ENCODE assay signal across 10 mouse cellular contexts in genomic region chr1:83064851-83065250, GRCm38 (mm10). TPM values are rescaled to one million over a fixed set of nuclear protein-coding genes. Genes with fewer than 3 reads are reported as not detected.
DNase-seq lines count a peak whose midpoint lies in the region; ATAC-seq lines count a peak whose summit lies in the region.
"Had no signal": no experiment of that assay in that cellular context is flagged by ENCODE, and none has a peak within 500 bp of the region (broad histone marks: within the 10 kb centered on the region; RNA-seq: fewer than 3 reads in every experiment).

No protein-coding gene starts in this region.

- WGBS in hindbrain, embryonic 11.5 days, result 34% methylated on average over 3 of the region's 3 CpGs
- 25% methylated on average over 3 of the region's 3 CpGs for WGBS in hindbrain, embryonic 16.5 days

- DNase-seq in hindbrain, embryonic 11.5 days (ENCODE audit: low spot score), result peak; percentile 71
- DNase-seq in CD4-positive helper T cell, adult 2 months (ENCODE audit: low read depth, low spot score), result peak; percentile 16
- peak; percentile 7 for DNase-seq in MN1 (ENCODE audit: low spot score)
- DNase-seq in induced T-regulatory cell, adult 2 months (ENCODE audit: low read depth), result peak; percentile 70
- DNase-seq in splenic B cell, adult 2 months (ENCODE audit: low read depth, low spot score), result peak; percentile 10
- no peak for DNase-seq in urinary bladder, postnatal 10 days (ENCODE audit: low spot score)
- no peak for DNase-seq in spleen, adult 18-20 months
- DNase-seq: liver, embryonic 13.5 days had no signal

- H3K27me3 ChIP-seq in hindbrain, embryonic 11.5 days (ENCODE audit: control insufficient read depth, insufficient read depth, low read length), result no peaks in the 10 kb centered on the region
- no peaks in the 10 kb centered on the region for H3K27me3 ChIP-seq in hindbrain, embryonic 16.5 days (replicated peaks; ENCODE audit: control insufficient read depth, insufficient read depth, low read length)
- no peaks in the 10 kb centered on the region for H3K27me3 ChIP-seq in splenic B cell, adult 2 months (ENCODE audit: control insufficient read depth, insufficient read depth, low read length, poor library complexity, severe bottlenecking)
- H3K27me3 ChIP-seq: embryonic facial prominence, embryonic 12.5 days; liver, embryonic 13.5 days had no signal

- no peak overlapping the region for H3K4me3 ChIP-seq in hindbrain, embryonic 11.5 days (ENCODE audit: low read depth, low read length)
- no peak overlapping the region for H3K4me3 ChIP-seq in hindbrain, embryonic 16.5 days (ENCODE audit: low read length)
- H3K4me3 ChIP-seq: embryonic facial prominence, embryonic 12.5 days; liver, embryonic 13.5 days had no signal

- H3K27ac ChIP-seq in hindbrain, embryonic 11.5 days (ENCODE audit: low read depth, low read length), result no peak overlapping the region
- no peak overlapping the region for H3K27ac ChIP-seq in hindbrain, embryonic 16.5 days (ENCODE audit: low read depth, low read length)
- H3K27ac ChIP-seq: embryonic facial prominence, embryonic 12.5 days; liver, embryonic 13.5 days had no signal

- no peaks in the 10 kb centered on the region for H3K4me1 ChIP-seq in hindbrain, embryonic 11.5 days (replicated peaks; ENCODE audit: control insufficient read depth, insufficient read depth, low read length)
- no peaks in the 10 kb centered on the region for H3K4me1 ChIP-seq in hindbrain, embryonic 16.5 days (ENCODE audit: control insufficient read depth, insufficient read depth, low read depth, low read length)
- H3K4me1 ChIP-seq: embryonic facial prominence, embryonic 12.5 days; liver, embryonic 13.5 days had no signal

- H3K9me3 ChIP-seq in hindbrain, embryonic 11.5 days (ENCODE audit: control insufficient read depth, low read length), result no peaks in the 10 kb centered on the region
- H3K9me3 ChIP-seq in hindbrain, embryonic 16.5 days (ENCODE audit: control insufficient read depth, low read length), result no peaks in the 10 kb centered on the region
- H3K9me3 ChIP-seq: embryonic facial prominence, embryonic 12.5 days; liver, embryonic 13.5 days had no signal

- ATAC-seq in hindbrain, embryonic 11.5 days (ENCODE audit: low FRiP score), result no peak
- no peak for ATAC-seq in hindbrain, embryonic 16.5 days

- no peak overlapping the region for H3K9ac ChIP-seq in hindbrain, embryonic 11.5 days (ENCODE audit: low read depth, low read length)
- H3K9ac ChIP-seq in hindbrain, embryonic 16.5 days (ENCODE audit: low read depth, low read length), result no peak overlapping the region
- H3K9ac ChIP-seq: embryonic facial prominence, embryonic 12.5 days; liver, embryonic 13.5 days had no signal

- H3K36me3 ChIP-seq in hindbrain, embryonic 11.5 days (ENCODE audit: control insufficient read depth, insufficient read depth, low read length), result no peaks in the 10 kb centered on the region
- H3K36me3 ChIP-seq in hindbrain, embryonic 16.5 days (ENCODE audit: control insufficient read depth, insufficient read depth, low read length), result no peaks in the 10 kb centered on the region
- H3K36me3 ChIP-seq in splenic B cell, adult 2 months (ENCODE audit: control insufficient read depth, insufficient read depth, low read length, poor library complexity, severe bottlenecking), result no peaks in the 10 kb centered on the region
- H3K36me3 ChIP-seq: embryonic facial prominence, embryonic 12.5 days; liver, embryonic 13.5 days had no signal

- H3K4me2 ChIP-seq in hindbrain, embryonic 11.5 days (replicated peaks; ENCODE audit: low read depth, low read length), result no peak overlapping the region
- no peak overlapping the region for H3K4me2 ChIP-seq in hindbrain, embryonic 16.5 days (ENCODE audit: low read length)
- H3K4me2 ChIP-seq: embryonic facial prominence, embryonic 12.5 days; liver, embryonic 13.5 days had no signal

RNA-seq across cellular contexts. Expression of gene Krtap28-13, which starts 4.1 kb away (rescaled TPM):
- not detected in 2 replicates for polyA plus RNA-seq in hindbrain, embryonic 11.5 days (2014; fragmentation: Nextera tagmentation; extraction: Ambion mirVana)
- polyA plus RNA-seq in hindbrain, embryonic 16.5 days (2015; fragmentation: Nextera tagmentation; extraction: Ambion mirVana), result not detected in 2 replicates
- polyA plus RNA-seq: embryonic facial prominence, embryonic 12.5 days; liver, embryonic 13.5 days had no signal

RNA-seq across cellular contexts. Expression of gene A030005K14Rik, which starts 5.7 kb away (rescaled TPM):
- not detected in 2 replicates for polyA plus RNA-seq in hindbrain, embryonic 11.5 days (2014; fragmentation: Nextera tagmentation; extraction: Ambion mirVana)
- polyA plus RNA-seq in hindbrain, embryonic 16.5 days (2015; fragmentation: Nextera tagmentation; extraction: Ambion mirVana), result not detected in 2 replicates
- polyA plus RNA-seq: embryonic facial prominence, embryonic 12.5 days; liver, embryonic 13.5 days had no signal

RNA-seq across cellular contexts. Expression of gene Gm47969, which starts 20.1 kb away (rescaled TPM):
- not detected in 2 replicates for polyA plus RNA-seq in hindbrain, embryonic 11.5 days (2014; fragmentation: Nextera tagmentation; extraction: Ambion mirVana)
- polyA plus RNA-seq in hindbrain, embryonic 16.5 days (2015; fragmentation: Nextera tagmentation; extraction: Ambion mirVana), result not detected in 2 replicates
- polyA plus RNA-seq: embryonic facial prominence, embryonic 12.5 days; liver, embryonic 13.5 days had no signal

RNA-seq across cellular contexts. Expression of gene Krtap28-10, which starts 22.6 kb away (rescaled TPM):
- not detected in 2 replicates for polyA plus RNA-seq in hindbrain, embryonic 11.5 days (2014; fragmentation: Nextera tagmentation; extraction: Ambion mirVana)
- polyA plus RNA-seq in hindbrain, embryonic 16.5 days (2015; fragmentation: Nextera tagmentation; extraction: Ambion mirVana), result not detected in 2 replicates
- polyA plus RNA-seq: embryonic facial prominence, embryonic 12.5 days; liver, embryonic 13.5 days had no signal

RNA-seq across cellular contexts. Expression of gene Slc19a3, which starts 26.6 kb away (rescaled TPM):
- 0.20 and 0.34 TPM in 2 replicates for polyA plus RNA-seq in hindbrain, embryonic 11.5 days (2014; fragmentation: Nextera tagmentation; extraction: Ambion mirVana)
- polyA plus RNA-seq in hindbrain, embryonic 16.5 days (2015; fragmentation: Nextera tagmentation; extraction: Ambion mirVana), result 0.75 and 1.6 TPM in 2 replicates

Comparison
In these comparisons a context has a peak if more than half of its experiments do, and no peak if none do; other contexts are left out.
1. DNase-seq: peak in hindbrain, embryonic 11.5 days (single experiment), CD4-positive helper T cell, adult 2 months (single experiment), MN1 (single experiment), induced T-regulatory cell, adult 2 months (single experiment) and splenic B cell, adult 2 months (single experiment); none in urinary bladder, postnatal 10 days (single experiment) and spleen, adult 18-20 months (0 of 2).